Mouse (Mus musculus) MEL (cell line): ENCODE data around the gene Stk26. TPM values are rescaled to one million over a fixed set of nuclear protein-coding genes. Genes with fewer than 3 reads are reported as not detected.
A peak's percentile ranks its signal among the peaks of the same experiment; 100 is the strongest.

ENCODE experiments used
- DNase-seq: peaks from one replicate; pipeline ENCODE4 v3.0.0; 2011; ENCODE audit warnings: low read depth, low spot score
- H3K27ac ChIP-seq: 2 replicates; pipeline ENCODE4 v1.5.1; 2012; ENCODE audit warnings: low read depth, mild to moderate bottlenecking, control low read depth, low read length, moderate library complexity; ENCODE audit not compliant: control insufficient read depth
- H3K27me3 ChIP-seq, 2 experiments: fragments of 150-350 bp in 1 of 2; sonication (generic) in 1 of 2; 2 replicates each; pipeline ENCODE4 v1.6.1; 2012; ENCODE audit warnings: low read length in 2 of 2, mild to moderate bottlenecking in 2 of 2, improper control_type of control experiment in 1 of 2, moderate library complexity in 1 of 2; ENCODE audit not compliant: insufficient read depth in 2 of 2, control insufficient read depth in 1 of 2
- H3K36me3 ChIP-seq, 2 experiments: 2 replicates each; pipeline ENCODE4 v1.6.1; 2012 to 2014; ENCODE audit warnings: low read length in 2 of 2, improper control_type of control experiment in 1 of 2, inconsistent platforms in 1 of 2, mild to moderate bottlenecking in 1 of 2; ENCODE audit not compliant: insufficient read depth in 2 of 2, control insufficient read depth in 1 of 2
- H3K4me1 ChIP-seq, 2 experiments: fragments of 150-350 bp in 1 of 2; sonication (generic) in 1 of 2; 2 replicates each; pipeline ENCODE4 v1.6.1; 2012; ENCODE audit warnings: low read length in 2 of 2, improper control_type of control experiment in 1 of 2, mild to moderate bottlenecking in 1 of 2; ENCODE audit not compliant: insufficient read depth in 2 of 2, control insufficient read depth in 1 of 2
- H3K4me3 ChIP-seq, 2 experiments: fragments of 150-350 bp in 1 of 2; sonication (generic) in 1 of 2; 2 replicates each; pipeline ENCODE4 v1.5.1; 2012; ENCODE audit warnings: low read depth in 2 of 2, low read length in 2 of 2, mild to moderate bottlenecking in 2 of 2, moderate library complexity in 2 of 2, control low read depth in 1 of 2, improper control_type of control experiment in 1 of 2; ENCODE audit not compliant: control insufficient read depth in 1 of 2, insufficient read depth in 1 of 2
- H3K79me2 ChIP-seq: 2 replicates; pipeline ENCODE4 v1.6.1; 2012; ENCODE audit warnings: mild to moderate bottlenecking, low read length, moderate library complexity; ENCODE audit not compliant: control insufficient read depth, poor library complexity, insufficient read depth
- H3K9ac ChIP-seq: 2 replicates; pipeline ENCODE4 v1.6.1; 2012; ENCODE audit warnings: low read depth, mild to moderate bottlenecking, control low read depth, low read length, moderate library complexity; ENCODE audit not compliant: control insufficient read depth, poor library complexity, severe bottlenecking
- H3K9me3 ChIP-seq: fragments of 150-350 bp; sonication (generic); replicated peaks from 2 replicates; pipeline ENCODE4 v1.6.1; 2012; ENCODE audit warnings: mild to moderate bottlenecking, low read length, improper control_type of control experiment, moderate library complexity; ENCODE audit not compliant: insufficient read depth
- BHLHE40 ChIP-seq: IDR thresholded peaks from 2 replicates; pipeline ENCODE4 v1.6.1; 2012; ENCODE audit warnings: low read depth, mild to moderate bottlenecking, inconsistent platforms, low read length, improper control_type of control experiment, borderline replicate concordance
- CHD1 ChIP-seq: IDR thresholded peaks from 2 replicates; pipeline ENCODE4 v1.6.1; 2012; ENCODE audit warnings: low read depth, mild to moderate bottlenecking, inconsistent platforms, low read length, improper control_type of control experiment
- E2F4 ChIP-seq: IDR thresholded peaks from 2 replicates; pipeline ENCODE4 v1.6.1; 2011; ENCODE audit warnings: low read depth, low read length, improper control_type of control experiment, borderline replicate concordance
- EP300 ChIP-seq, 2 experiments: IDR thresholded peaks; 2 replicates each; pipeline ENCODE4 v1.6.1; 2011; ENCODE audit warnings: improper control_type of control experiment in 2 of 2, low read length in 2 of 2, low read depth in 1 of 2, mild to moderate bottlenecking in 1 of 2
- ETS1 ChIP-seq: IDR thresholded peaks from 2 replicates; pipeline ENCODE4 v1.6.1; 2012; ENCODE audit warnings: low read depth, mild to moderate bottlenecking, inconsistent platforms, low read length, improper control_type of control experiment, moderate library complexity
- GATA1 ChIP-seq: IDR thresholded peaks from 2 replicates; pipeline ENCODE4 v1.6.1; 2011; ENCODE audit warnings: low read depth, low read length, improper control_type of control experiment
- MAFK ChIP-seq: IDR thresholded peaks from 2 replicates; pipeline ENCODE4 v1.6.1; 2011; ENCODE audit warnings: low read depth, mild to moderate bottlenecking, low read length, improper control_type of control experiment, borderline replicate concordance
- MAX ChIP-seq: IDR thresholded peaks from 2 replicates; pipeline ENCODE4 v1.6.1; 2011; ENCODE audit warnings: low read length, improper control_type of control experiment
- MAZ ChIP-seq: IDR thresholded peaks from 2 replicates; pipeline ENCODE4 v1.6.1; 2012; ENCODE audit warnings: low read depth, mild to moderate bottlenecking, inconsistent platforms, low read length, improper control_type of control experiment
- MEF2A ChIP-seq: IDR thresholded peaks from 2 replicates; pipeline ENCODE4 v1.6.1; 2014; ENCODE audit warnings: low read depth, mild to moderate bottlenecking, inconsistent platforms, low read length, improper control_type of control experiment; ENCODE audit not compliant: poor library complexity, insufficient replicate concordance, severe bottlenecking; ENCODE audit errors: extremely low read depth
- MXI1 ChIP-seq: IDR thresholded peaks from 2 replicates; pipeline ENCODE4 v1.6.1; 2011; ENCODE audit warnings: mild to moderate bottlenecking, low read depth, low read length, improper control_type of control experiment
- MYB ChIP-seq: IDR thresholded peaks from 2 replicates; pipeline ENCODE4 v1.6.1; 2011; ENCODE audit warnings: mild to moderate bottlenecking, low read depth, low read length, improper control_type of control experiment
- MYC ChIP-seq: IDR thresholded peaks from 2 replicates; pipeline ENCODE4 v1.6.1; 2011; ENCODE audit warnings: low read depth, mild to moderate bottlenecking, low read length, improper control_type of control experiment, moderate library complexity
- NRF1 ChIP-seq: IDR thresholded peaks from 2 replicates; pipeline ENCODE4 v1.6.1; 2014; ENCODE audit warnings: low read depth, mild to moderate bottlenecking, inconsistent platforms, low read length, improper control_type of control experiment, moderate library complexity; ENCODE audit not compliant: poor library complexity, insufficient read depth, severe bottlenecking
- POLR2A ChIP-seq, 2 experiments: IDR thresholded peaks; 2 replicates each; pipeline ENCODE4 v1.6.1; 2011 to 2012; ENCODE audit warnings: low read length in 2 of 2, mild to moderate bottlenecking in 2 of 2, control low read depth in 1 of 2, improper control_type of control experiment in 1 of 2, low read depth in 1 of 2, moderate library complexity in 1 of 2; ENCODE audit not compliant: control insufficient read depth in 1 of 2, insufficient read depth in 1 of 2, poor library complexity in 1 of 2
- POLR2AphosphoS2 ChIP-seq: IDR thresholded peaks from 2 replicates; pipeline ENCODE4 v1.6.1; 2011; ENCODE audit warnings: low read length, improper control_type of control experiment
- RAD21 ChIP-seq: IDR thresholded peaks from 2 replicates; pipeline ENCODE4 v1.6.1; 2011; ENCODE audit warnings: mild to moderate bottlenecking, low read depth, low read length, improper control_type of control experiment
- RCOR1 ChIP-seq: IDR thresholded peaks from 2 replicates; pipeline ENCODE4 v1.6.1; 2012; ENCODE audit warnings: low read depth, mild to moderate bottlenecking, inconsistent platforms, low read length, improper control_type of control experiment
- SIN3A ChIP-seq: IDR thresholded peaks from 2 replicates; pipeline ENCODE4 v1.6.1; 2012; ENCODE audit warnings: low read length, improper control_type of control experiment, inconsistent platforms
- TAL1 ChIP-seq: IDR thresholded peaks from 2 replicates; pipeline ENCODE4 v1.6.1; 2012; ENCODE audit warnings: mild to moderate bottlenecking, inconsistent platforms, low read length, moderate library complexity, mixed read lengths
- TBP ChIP-seq: IDR thresholded peaks from 2 replicates; pipeline ENCODE4 v1.8.0; 2011; ENCODE audit warnings: low read depth, low read length, improper control_type of control experiment
- TCF12 ChIP-seq: IDR thresholded peaks from 2 replicates; pipeline ENCODE4 v1.6.1; 2014; ENCODE audit warnings: low read depth, mild to moderate bottlenecking, inconsistent platforms, low read length, improper control_type of control experiment, moderate library complexity
- UBTF ChIP-seq: IDR thresholded peaks from 2 replicates; pipeline ENCODE4 v1.6.1; 2012; ENCODE audit warnings: low read depth, mild to moderate bottlenecking, inconsistent platforms, low read length, improper control_type of control experiment, moderate library complexity, borderline replicate concordance; ENCODE audit not compliant: insufficient read depth
- USF2 ChIP-seq, 2 experiments: IDR thresholded peaks; 2 replicates each; pipeline ENCODE4 v1.6.1; 2011 to 2012; ENCODE audit warnings: improper control_type of control experiment in 2 of 2, low read length in 2 of 2, borderline replicate concordance in 1 of 2, inconsistent platforms in 1 of 2, low read depth in 1 of 2, mild to moderate bottlenecking in 1 of 2; ENCODE audit not compliant: insufficient read depth in 1 of 2
- ZMIZ1 ChIP-seq: IDR thresholded peaks from 2 replicates; pipeline ENCODE4 v1.6.1; 2012; ENCODE audit warnings: low read depth, mild to moderate bottlenecking, inconsistent platforms, low read length, improper control_type of control experiment, moderate library complexity
- ZNF384 ChIP-seq: IDR thresholded peaks from 2 replicates; pipeline ENCODE4 v1.6.1; 2012; ENCODE audit warnings: low read depth, mild to moderate bottlenecking, inconsistent platforms, low read length, improper control_type of control experiment
- polyA plus RNA-seq, 2 experiments: library from polyadenylated mRNA; stranded (reverse) in 1 of 2; unstranded in 1 of 2; fragments of >175 nt in 1 of 2; fragments of >200 nt in 1 of 2; gene quantifications; 2 replicates each; pipeline versions ENCODE4 v1.2.1 to v1.2.4; 2012; ENCODE audit warnings: low replicate concordance in 2 of 2, low read depth in 1 of 2; ENCODE audit not compliant: insufficient read length in 2 of 2, insufficient read depth in 1 of 2, missing spikeins in 1 of 2
- total RNA-seq: library from RNA; depleted of rRNA; stranded (reverse); fragments of 300-350 nt; gene quantifications from 2 replicates; pipeline ENCODE4 v1.2.3, GENCODE M21; 2012

Stk26 gene
- total and polyA plus RNA-seq, 3 experiments, result 8.7 to 10.6 TPM; not detected in 1

- Histone ChIP-seq H3K9ac (peak overlapping the region; percentile 61), H3K27ac (peak overlapping the region; percentile 95), H3K27me3 (no peaks in the 10 kb centered on the region), H3K9me3 (no peaks in the 10 kb centered on the region), H3K4me1 (peaks cover 3 to 18% of the 10 kb centered on the region in 2 experiments; a peak in 3 of 4 replicates), H3K36me3 (peaks cover 0 to 25% of the 10 kb centered on the region in 2 experiments; a peak in 2 of 4 replicates), H3K79me2 (no peaks in the 10 kb centered on the region), H3K4me3 (peak overlapping the region; percentile 34 to 47)
- DNase-seq, result peak; percentile 81
- TF ChIP-seq UBTF (no peak), MAX (peak; percentile 50; the same call in 1 of the 2 replicates), MEF2A (no peak), TBP (peak; percentile 57; the same call in 1 of the 2 replicates), TAL1 (peak; percentile 63), POLR2A (IDR thresholded peaks at IDR 0.05; ENCODE audit: control insufficient read depth in 1 of 2, insufficient read depth in 1 of 2, low read depth in 1 of 2, low read length in 2 of 2, poor library complexity in 1 of 2) (peak in 1 of 2 experiments; percentile 50; a peak in 1 of 4 replicates), POLR2AphosphoS2 (no peak), SIN3A (0 out of 2 replicates have a peak, but pooled peaks have one; percentile 14), MXI1 (peak; percentile 59), EP300 (IDR thresholded peaks at IDR 0.05; ENCODE audit: low read depth in 1 of 2, low read length in 2 of 2) (0 out of 4 replicates have a peak, but pooled peaks of 1 of the 2 experiments have one; percentile 46), ETS1 (peak; percentile 31; the same call in 1 of the 2 replicates), MYC (peak; percentile 21; the same call in 1 of the 2 replicates), GATA1 (peak; percentile 53; the same call in 1 of the 2 replicates), BHLHE40 (peak; percentile 60; the same call in 1 of the 2 replicates), ZMIZ1 (no peak)
Observed at GRCm38 (mm10) chrX:50926893-50927545, 86.2 kb downstream of the Stk26 start.

GRCm38 (mm10) chrX:50930309-50930708 lies 89.5 kb downstream of the Stk26 start:
- TF ChIP-seq MAFK (no peak), ZNF384 (peak; percentile 86), E2F4 (no peak), BHLHE40 (peak; percentile 38; the same call in 1 of the 2 replicates), RCOR1 (peak; percentile 44; the same call in 1 of the 2 replicates), MXI1 (0 out of 2 replicates have a peak, but pooled peaks have one; percentile 24), RAD21 (no peak), ETS1 (peak; percentile 50; the same call in 1 of the 2 replicates), MYB (no peak), MAZ (no peak), SIN3A (peak; percentile 57), TBP (no peak), USF2 (IDR thresholded peaks at IDR 0.05; ENCODE audit: borderline replicate concordance in 1 of 2, insufficient read depth in 1 of 2, low read depth in 1 of 2, low read length in 2 of 2) (no peak), GATA1 (peak; percentile 70), TCF12 (0 out of 2 replicates have a peak, but pooled peaks have one; percentile 18), NRF1 (no peak), TAL1 (no peak), EP300 (IDR thresholded peaks at IDR 0.05; ENCODE audit: low read depth in 1 of 2, low read length in 2 of 2) (peak; percentile 46 to 61; a peak in 3 of 4 replicates), CHD1 (no peak)
- Histone ChIP-seq H3K36me3 (peaks cover 0 to 25% of the 10 kb centered on the region in 2 experiments; a peak in 2 of 4 replicates), H3K4me3 (no peak overlapping the region; a peak in 1 of 4 replicates), H3K79me2 (no peaks in the 10 kb centered on the region), H3K27me3 (no peaks in the 10 kb centered on the region), H3K9ac (0 out of 2 replicates have a peak overlapping the region, but pooled peaks have one; percentile 25), H3K9me3 (no peaks in the 10 kb centered on the region), H3K27ac (peak overlapping the region; percentile 62), H3K4me1 (peaks cover 3 to 18% of the 10 kb centered on the region in 2 experiments; a peak in 3 of 4 replicates)
- DNase-seq, result peak; percentile 68
